Mouse (Mus musculus): ENCODE data around the gene Cdc34. TPM values are rescaled to one million over a fixed set of nuclear protein-coding genes. Genes with fewer than 3 reads are reported as not detected.

Gene Cdc34
- polyA plus RNA-seq (2012), result 250 and 260 TPM in 2 replicates

DNA sequence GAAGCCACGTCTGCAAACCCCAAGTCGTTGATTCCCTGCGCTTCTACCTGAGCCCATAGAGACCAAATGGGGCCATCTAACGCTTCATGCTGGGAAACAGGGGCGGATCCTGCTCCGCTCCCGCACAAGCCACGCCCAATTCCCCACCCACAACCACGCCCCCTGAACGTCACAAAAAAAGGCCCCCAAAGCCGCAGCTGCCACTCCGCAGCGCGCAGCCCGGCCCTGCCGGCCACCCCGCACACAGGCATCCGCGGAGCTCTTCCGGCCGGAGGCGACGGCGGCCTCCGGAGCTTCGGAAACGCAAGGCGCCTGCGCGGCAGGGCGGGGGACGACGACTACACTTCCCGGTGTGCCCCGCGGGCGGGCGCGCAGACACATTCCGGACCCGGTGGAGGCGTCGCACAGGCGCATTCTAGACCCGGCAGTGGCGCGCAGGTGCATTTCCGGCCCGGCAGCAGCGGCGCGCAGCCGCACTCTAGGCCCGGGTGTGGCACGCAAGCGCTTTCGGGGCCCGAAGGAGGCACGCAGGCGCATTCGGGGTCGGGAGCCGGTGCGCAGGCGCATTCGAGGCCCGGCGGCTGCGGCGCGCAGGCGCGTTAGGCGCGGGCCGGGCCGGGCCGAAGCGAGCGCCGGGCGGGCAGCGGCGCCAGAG lies at the start of gene Cdc34:
Cdc34 (plus strand) TSS at position 605 of the 655 bp plus-strand sequence.

GRCm38 (mm10) chr10:79637128-79638110 lies 44.6 kb upstream of the Cdc34 start, which contains the start of gene Shc2:
Gene Shc2 (minus strand): TSS chr10:79637918.

GRCm38 (mm10) chr10:79645711-79646110 lies 36.3 kb upstream of the Cdc34 start, which contains the start of gene Odf3l2:
Gene Odf3l2 (minus strand): TSS chr10:79645738.

GRCm38 (mm10) chr10:79664131-79664665 lies 17.8 kb upstream of the Cdc34 start, which contains the start of gene Madcam1:
Gene Madcam1 (plus strand): TSS chr10:79664559.

GRCm38 (mm10) chr10:79668771-79669575 lies 13.0 kb upstream of the Cdc34 start, which contains the start of gene Tpgs1:
Gene Tpgs1 (plus strand): TSS chr10:79669369.

DNA sequence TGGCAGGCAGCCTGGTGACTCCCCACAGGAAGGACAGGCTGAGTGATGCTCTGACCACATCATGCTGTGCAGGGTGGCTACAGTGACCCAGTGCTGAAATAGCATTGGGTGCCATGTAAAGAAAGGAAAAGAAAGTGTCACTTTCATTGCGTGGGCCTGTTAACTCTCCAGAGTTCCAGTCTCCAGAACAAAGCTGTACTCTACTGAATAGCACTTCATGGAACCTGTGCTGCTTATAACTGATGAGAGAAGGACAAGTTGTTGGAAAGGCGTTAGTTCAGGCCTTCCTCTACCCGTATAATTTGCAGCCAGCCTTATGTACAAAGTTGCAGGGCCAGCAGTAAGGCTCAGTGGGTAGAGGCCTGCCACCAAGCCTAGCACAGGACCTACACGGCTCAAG lies 6.7 kb downstream of the Cdc34 start, which contains the start of gene Gzmm:
Gzmm (plus strand) TSS at position 301 of the 400 bp plus-strand sequence.

GRCm38 (mm10) chr10:79704065-79704969 lies 22.3 kb downstream of the Cdc34 start, which contains the start of gene Bsg:
Gene Bsg (plus strand): TSS chr10:79704491.

DNA sequence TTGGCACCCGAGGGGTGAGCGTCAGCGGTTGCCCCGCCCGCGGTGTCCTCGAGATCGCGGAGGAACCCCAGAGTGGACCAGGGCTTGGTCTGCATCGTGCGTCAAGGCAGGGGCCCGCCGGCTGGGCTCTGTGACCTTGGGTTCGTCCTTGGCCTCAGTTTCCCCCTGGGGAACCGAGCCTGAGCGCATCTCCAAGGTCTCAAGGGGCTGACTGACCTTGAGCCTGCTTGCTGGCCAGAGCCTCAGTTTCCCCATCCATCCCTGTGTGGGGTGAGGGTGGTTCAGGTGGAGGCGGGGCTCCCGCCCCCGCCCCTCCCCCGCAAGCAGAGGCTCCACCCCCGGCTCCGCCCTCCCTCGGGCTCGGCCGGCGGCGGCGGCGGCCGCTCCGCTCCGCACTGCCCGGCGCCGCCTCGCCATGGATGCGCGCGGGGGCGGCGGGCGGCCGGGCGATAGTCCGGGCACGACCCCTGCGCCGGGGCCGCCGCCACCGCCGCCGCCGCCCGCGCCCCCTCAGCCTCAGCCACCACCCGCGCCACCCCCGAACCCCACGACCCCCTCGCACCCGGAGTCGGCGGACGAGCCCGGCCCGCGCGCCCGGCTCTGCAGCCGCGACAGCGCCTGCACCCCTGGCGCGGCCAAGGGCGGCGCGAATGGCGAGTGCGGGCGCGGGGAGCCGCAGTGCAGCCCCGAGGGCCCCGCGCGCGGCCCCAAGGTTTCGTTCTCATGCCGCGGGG lies 34.4 kb downstream of the Cdc34 start, which contains the start of gene Hcn2:
Hcn2 (plus strand) TSS at position 381 of the 734 bp plus-strand sequence.

Other genes starting within 250 kb of the Cdc34 start
- gene Vmn2r83, start 213.5 kb upstream of the Cdc34 start, polyA plus RNA-seq (2012), result 0.02 TPM in 1 of 2 replicates, not detected in the other
- 14.9 and 15.0 TPM in 2 replicates for gene Plpp2, start 148.4 kb upstream of the Cdc34 start, polyA plus RNA-seq (2012)
- 67.4 and 77.1 TPM in 2 replicates for gene Mier2, start 127.0 kb upstream of the Cdc34 start, polyA plus RNA-seq (2012)
- not detected in 2 replicates for gene Theg, start 94.9 kb upstream of the Cdc34 start, polyA plus RNA-seq (2012)
- not detected in 2 replicates for gene C2cd4c, start 68.2 kb upstream of the Cdc34 start, polyA plus RNA-seq (2012)
- gene Shc2, start 44.3 kb upstream of the Cdc34 start, polyA plus RNA-seq (2012), result not detected in 2 replicates
- not detected in 2 replicates for gene Odf3l2, start 36.5 kb upstream of the Cdc34 start, polyA plus RNA-seq (2012)
- 0.12 and 0.15 TPM in 2 replicates for gene Madcam1, start 17.6 kb upstream of the Cdc34 start, polyA plus RNA-seq (2012)
- 116 and 132 TPM in 2 replicates for gene Tpgs1, start 12.8 kb upstream of the Cdc34 start, polyA plus RNA-seq (2012)
- gene Gzmm, start 6.8 kb downstream of the Cdc34 start, polyA plus RNA-seq (2012), result 1.2 and 1.3 TPM in 2 replicates
- gene Bsg, start 22.3 kb downstream of the Cdc34 start, polyA plus RNA-seq (2012), result 829 and 893 TPM in 2 replicates
- gene Hcn2, start 34.4 kb downstream of the Cdc34 start, polyA plus RNA-seq (2012), result 1.00 and 1.2 TPM in 2 replicates
- gene Polrmt, start 64.4 kb downstream of the Cdc34 start, polyA plus RNA-seq (2012), result 34.1 and 38.0 TPM in 2 replicates
- gene Fgf22, start 72.9 kb downstream of the Cdc34 start, polyA plus RNA-seq (2012), result not detected in 2 replicates
- gene Rnf126, start 84.8 kb downstream of the Cdc34 start, polyA plus RNA-seq (2012), result 324 and 356 TPM in 2 replicates
- gene Fstl3, start 95.1 kb downstream of the Cdc34 start, polyA plus RNA-seq (2012), result 4.6 and 5.4 TPM in 2 replicates
- gene Prss57, start 108.8 kb downstream of the Cdc34 start, polyA plus RNA-seq (2012), result 34.9 and 51.7 TPM in 2 replicates
- gene Palm, start 111.4 kb downstream of the Cdc34 start, polyA plus RNA-seq (2012), result 290 and 348 TPM in 2 replicates
- 0.04 and 0.30 TPM in 2 replicates for gene Misp, start 138.8 kb downstream of the Cdc34 start, polyA plus RNA-seq (2012)
- gene Ptbp1, start 172.2 kb downstream of the Cdc34 start, polyA plus RNA-seq (2012), result 1,442 and 1,522 TPM in 2 replicates
- 5,178 and 10,445 TPM in 2 replicates for gene Prtn3, start 192.3 kb downstream of the Cdc34 start, polyA plus RNA-seq (2012)
- 288 and 339 TPM in 2 replicates for gene Plppr3, start 192.4 kb downstream of the Cdc34 start, polyA plus RNA-seq (2012)
- gene Elane, start 204.1 kb downstream of the Cdc34 start, polyA plus RNA-seq (2012), result 4,000 and 7,851 TPM in 2 replicates
- gene Cfd, start 208.7 kb downstream of the Cdc34 start, polyA plus RNA-seq (2012), result 0.94 and 1.3 TPM in 2 replicates
- 69.1 and 76.6 TPM in 2 replicates for gene Med16, start 226.7 kb downstream of the Cdc34 start, polyA plus RNA-seq (2012)
- gene Gm26602, start 228.7 kb downstream of the Cdc34 start, polyA plus RNA-seq (2012), result 2.1 TPM in 1 of 2 replicates, not detected in the other
- 0.41 and 0.64 TPM in 2 replicates for gene Kiss1r, start 234.8 kb downstream of the Cdc34 start, polyA plus RNA-seq (2012)
- 230 and 265 TPM in 2 replicates for gene R3hdm4, start 239.0 kb downstream of the Cdc34 start, polyA plus RNA-seq (2012)
- gene Arid3a, start 244.8 kb downstream of the Cdc34 start, polyA plus RNA-seq (2012), result 94.7 and 145 TPM in 2 replicates

Measured in megakaryocyte-erythroid progenitor cell, adult 5 weeks (primary cell).